Mouse (Mus musculus) kidney, adult 2 months (tissue): ENCODE measurements around the gene Spag7.

Source experiments
- CTCF ChIP-seq: fragments of 200-500 bp; conservative IDR thresholded peaks from 2 replicates; pipeline ENCODE4 v1.5.1; 2011; ENCODE audit warnings: low read depth, mild to moderate bottlenecking, control low read depth, low read length, moderate library complexity, mixed read lengths; ENCODE audit not compliant: insufficient read depth, insufficient read length
- POLR2A ChIP-seq: fragments of 200-500 bp; IDR thresholded peaks from one replicate; pipeline ENCODE4 v1.6.1; 2011; ENCODE audit warnings: low read depth, low read length, control low read depth

DNA sequence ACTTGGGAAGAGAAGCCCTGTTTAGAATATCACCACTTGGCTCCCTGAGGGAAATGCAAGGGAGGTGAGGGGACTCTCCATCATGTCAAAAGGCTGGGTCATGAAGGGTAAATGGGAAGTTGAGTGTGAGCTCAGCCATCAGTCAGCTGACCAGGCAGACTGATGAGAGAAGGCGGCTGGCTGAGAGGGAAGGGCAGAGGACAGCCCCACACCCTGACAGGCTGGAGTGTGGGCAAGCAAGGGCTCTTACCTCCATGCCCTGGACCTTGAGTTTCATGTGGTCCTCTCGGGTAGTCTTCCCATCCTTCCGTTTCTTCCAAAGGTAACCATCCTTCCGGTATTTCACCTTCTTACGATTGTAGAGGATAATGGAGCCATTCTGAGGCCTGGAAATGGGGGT, 14.4 kb upstream of the Spag7 start:
- TF ChIP-seq CTCF (no peak), POLR2A (no peak)
